Mouse (Mus musculus) embryonic fibroblast, embryonic 13.5 days (primary cell): ENCODE results near the gene Taf6.

Experiments
- CTCF ChIP-seq: IDR thresholded peaks from 2 replicates; pipeline ENCODE4 v1.5.1; 2011; ENCODE audit warnings: mild to moderate bottlenecking, control low read depth, low read length, moderate library complexity, borderline replicate concordance; ENCODE audit not compliant: insufficient read depth
- POLR2A ChIP-seq: IDR thresholded peaks from 2 replicates; pipeline ENCODE4 v1.6.1; 2011; ENCODE audit warnings: low read depth, mild to moderate bottlenecking, control low read depth, low read length, moderate library complexity

GRCm38 (mm10) chr5:138160224-138160762 is 27.0 kb downstream of the Taf6 start:
- no peak for TF ChIP-seq CTCF
- no peak for TF ChIP-seq POLR2A
